Mouse (Mus musculus) ES-E14 (cell line): Measurements from ENCODE around the gene Jak3.
A peak's percentile ranks its signal among the peaks of the same experiment; 100 is the strongest.

Experiments used
- CHD2 ChIP-seq: IDR thresholded peaks from 2 replicates; pipeline ENCODE4 v1.6.1; 2014; ENCODE audit warnings: mild to moderate bottlenecking, low read depth, low read length, inconsistent platforms
- HCFC1 ChIP-seq: IDR thresholded peaks from 2 replicates; pipeline ENCODE4 v1.6.1; 2012; ENCODE audit warnings: low read length, inconsistent platforms, borderline replicate concordance; ENCODE audit not compliant: insufficient read depth
- ZC3H11A ChIP-seq: IDR thresholded peaks from 2 replicates; pipeline ENCODE4 v1.6.1; 2012; ENCODE audit warnings: low read depth, mild to moderate bottlenecking, inconsistent platforms, low read length, borderline replicate concordance

- TF ChIP-seq HCFC1 (no peak), CHD2 (no peak), ZC3H11A (peak; percentile 60; the same call in 1 of the 2 replicates)
Measured at GRCm38 (mm10) chr8:71709800-71710446, 33.8 kb downstream of the Jak3 start.
